Mouse (Mus musculus) T-helper 1 cell (primary cell): ENCODE results near the gene Wdr46.
"Not testable (repeated sequence)": the region's sequence is repeated elsewhere in the genome, so short reads cannot be mapped to it uniquely, and the experiment has no call there.

Source experiments
- in situ Hi-C: fragments of 300-600 bp; cut with MboI, MseI; formaldehyde crosslinking; loops from one replicate; pipeline ENCODE4 v1.15.1; 2025; ENCODE audit warnings: high pct_unique_total_duplicates

Wdr46 gene

DNA sequence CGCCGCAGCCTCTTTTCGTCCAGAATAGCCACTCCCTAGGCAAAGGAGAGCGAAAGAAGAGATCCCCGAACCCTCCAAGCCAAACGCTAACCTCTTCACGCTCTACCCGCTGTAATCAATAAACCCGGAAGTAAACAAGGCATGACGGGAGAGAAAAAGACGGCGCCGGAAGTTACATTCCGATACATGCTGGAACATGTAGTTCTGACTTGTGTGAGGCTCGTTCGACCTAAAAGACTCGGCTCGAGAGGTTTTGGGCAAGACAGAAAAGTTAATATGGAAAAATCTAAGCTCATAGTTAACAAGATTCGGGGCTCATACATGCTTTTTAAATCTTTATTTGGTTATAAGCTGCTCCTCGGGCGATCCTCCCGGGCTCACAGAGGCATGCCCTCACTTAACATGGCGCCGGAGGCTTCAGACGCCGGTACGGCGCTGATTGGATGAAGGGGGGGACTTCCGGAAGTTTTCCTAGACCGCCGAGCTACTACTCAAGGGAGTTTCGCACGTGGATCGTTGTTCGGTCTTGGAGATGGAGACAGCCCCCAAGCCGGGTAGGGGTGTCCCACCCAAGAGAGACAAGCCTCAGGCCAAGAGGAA lies at the start of gene Wdr46, which contains the start of gene Pfdn6:
Wdr46 (plus strand) TSS at position 455 of the 600 bp plus-strand sequence.
Pfdn6 (minus strand) TSS at position 138 of the 600 bp plus-strand sequence.
- in situ Hi-C loops = no loop called here

DNA sequence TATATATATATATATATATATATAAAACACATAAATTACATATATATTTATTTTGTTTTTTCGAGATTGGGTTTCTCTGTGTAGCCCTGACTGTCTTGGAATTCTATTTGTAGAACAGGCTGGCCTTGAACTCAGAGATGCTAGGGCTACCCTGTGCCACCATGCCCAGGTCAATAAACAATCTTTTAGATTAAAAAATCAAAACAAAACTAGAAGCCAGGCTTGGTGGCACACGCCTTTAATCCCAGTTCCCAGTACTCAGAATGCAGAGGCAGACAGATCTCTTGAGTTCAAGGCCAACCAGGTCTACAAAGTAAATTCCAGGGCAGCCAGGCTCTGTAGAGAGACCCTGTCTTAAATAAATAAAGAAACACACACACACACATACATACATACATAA lies 49.1 kb upstream of the Wdr46 start:
- in situ Hi-C loops = no loop called here

DNA sequence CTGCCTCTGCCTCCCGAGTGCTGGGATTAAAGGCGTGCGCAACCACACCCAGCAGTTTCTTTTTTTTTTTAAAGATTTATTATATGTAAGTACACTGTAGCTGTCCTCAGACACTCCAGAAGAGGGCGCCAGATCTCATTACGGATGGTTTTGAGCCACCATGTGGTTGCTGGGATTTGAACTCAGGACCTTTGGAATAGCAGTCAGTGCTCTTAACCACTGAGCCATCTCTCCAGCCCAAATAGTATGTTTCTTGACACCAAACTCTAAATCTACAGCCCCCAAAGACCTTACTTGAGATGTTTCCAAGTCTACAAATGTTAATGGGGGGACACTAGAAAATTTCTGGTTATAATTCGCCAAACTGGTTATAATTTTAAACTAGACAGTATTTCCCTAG lies 48.6 kb upstream of the Wdr46 start:
- in situ Hi-C loops = not testable (repeated sequence)

DNA sequence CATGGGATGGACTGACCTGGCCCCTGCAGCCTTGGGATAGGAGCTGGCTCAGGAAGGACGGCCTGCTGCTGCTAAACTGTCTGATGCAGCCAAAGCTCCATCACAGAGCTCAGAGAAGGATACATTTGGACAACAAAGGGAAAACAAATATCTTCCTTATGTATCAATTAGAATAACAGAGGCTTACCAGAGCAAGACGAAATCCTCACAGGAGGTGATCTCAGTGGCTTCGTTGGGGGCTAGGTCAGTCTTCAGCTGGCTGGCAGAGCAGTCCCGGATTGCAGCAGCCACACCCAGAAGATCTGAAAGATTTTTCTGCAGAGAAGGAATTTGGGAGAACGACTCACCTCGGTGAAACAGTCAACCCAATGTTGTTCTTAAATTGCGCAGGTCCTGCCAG lies 48.0 kb upstream of the Wdr46 start:
- in situ Hi-C loops = no loop called here

DNA sequence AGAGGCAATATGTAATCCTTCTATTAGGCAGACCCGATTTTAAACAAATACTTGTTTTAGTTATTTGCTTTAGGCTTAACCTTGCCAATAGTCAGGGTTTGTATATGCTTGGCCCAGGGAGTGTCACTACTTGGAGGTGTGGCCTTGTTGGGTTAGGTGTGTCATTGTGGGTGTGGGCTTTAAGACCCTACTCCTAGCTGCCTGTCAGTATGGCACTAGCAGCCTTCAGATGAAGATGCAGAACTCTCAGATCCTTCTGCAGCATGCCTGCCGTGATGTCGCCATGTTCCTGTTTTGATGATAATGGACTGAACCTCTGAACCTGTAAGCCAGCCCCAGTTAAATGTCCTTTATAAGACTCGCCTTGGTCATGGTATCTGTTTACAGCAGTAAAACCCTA lies 47.4 kb upstream of the Wdr46 start:
- in situ Hi-C loops = not testable (repeated sequence)

DNA sequence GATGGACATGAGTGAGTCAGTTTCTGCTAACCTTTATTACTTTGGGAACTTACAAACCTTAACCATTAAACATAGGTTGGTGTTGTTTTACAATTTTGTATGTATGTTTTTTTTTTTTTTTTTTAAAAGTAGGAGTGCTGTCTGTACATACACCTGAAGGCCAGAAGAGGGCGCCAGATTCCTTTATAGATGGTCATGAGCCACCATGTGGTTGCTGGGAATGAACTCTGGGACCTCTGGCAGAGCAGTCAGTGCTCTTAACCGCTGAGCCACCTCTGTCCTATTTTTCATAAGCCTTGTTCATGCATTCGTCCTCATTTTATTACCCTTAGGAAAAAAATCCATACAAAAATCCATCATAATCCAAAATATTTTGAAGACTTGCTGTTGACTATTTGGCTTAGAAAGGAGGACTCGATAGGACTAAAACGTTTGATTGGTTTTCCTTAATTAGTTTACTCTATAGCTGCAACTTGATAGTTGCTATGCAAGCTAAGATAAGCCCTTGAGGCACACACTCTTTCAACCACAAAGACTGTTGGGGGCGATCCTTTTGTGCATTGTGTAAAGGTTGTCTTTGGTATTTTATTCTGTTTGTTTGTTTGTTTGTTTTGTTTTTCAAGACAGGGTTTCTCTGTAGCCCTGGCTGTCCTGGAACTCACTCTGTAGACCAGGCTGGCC lies 43.2 kb upstream of the Wdr46 start:
- in situ Hi-C loops = no loop called here

DNA sequence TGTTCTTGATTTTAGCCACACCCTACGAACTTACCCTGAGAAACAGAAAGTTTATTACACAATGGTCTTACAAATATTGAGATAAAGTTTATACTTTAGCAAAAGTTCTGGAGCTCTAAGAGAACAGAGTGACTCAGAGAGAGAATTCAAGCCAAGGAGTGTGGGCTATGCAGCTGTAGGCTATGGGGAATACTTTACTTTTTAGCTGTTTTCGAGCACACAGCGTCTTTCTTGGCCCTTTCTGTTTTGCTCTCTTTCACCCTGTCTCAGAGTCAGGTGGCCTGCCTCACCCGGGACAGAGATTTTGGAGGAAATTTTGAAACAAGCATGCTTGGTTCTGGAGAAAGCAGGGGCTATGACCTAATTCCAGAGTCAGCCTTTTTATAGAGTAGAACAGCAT lies 42.3 kb upstream of the Wdr46 start:
- in situ Hi-C loops = not testable (repeated sequence)

DNA sequence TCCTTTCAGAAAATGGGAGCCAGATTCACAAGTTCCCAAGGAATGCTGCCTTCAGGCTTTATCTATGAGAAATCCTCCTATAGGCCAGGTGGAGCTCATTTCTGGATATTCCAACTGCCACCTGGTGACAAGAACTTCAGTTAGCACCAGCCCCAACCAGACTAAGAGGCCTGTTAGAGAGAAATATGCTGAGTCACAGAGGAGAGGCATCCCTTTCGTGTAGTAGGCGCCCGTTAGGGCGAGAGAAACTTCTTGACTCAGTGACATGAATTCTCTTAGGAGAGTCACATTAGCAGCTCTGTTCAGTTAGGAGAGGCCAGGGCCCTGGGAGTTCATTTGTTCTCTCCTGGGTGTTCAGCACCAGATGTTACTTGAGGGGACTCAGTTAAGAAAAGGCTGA lies 40.8 kb upstream of the Wdr46 start:
- in situ Hi-C loops = no loop called here

DNA sequence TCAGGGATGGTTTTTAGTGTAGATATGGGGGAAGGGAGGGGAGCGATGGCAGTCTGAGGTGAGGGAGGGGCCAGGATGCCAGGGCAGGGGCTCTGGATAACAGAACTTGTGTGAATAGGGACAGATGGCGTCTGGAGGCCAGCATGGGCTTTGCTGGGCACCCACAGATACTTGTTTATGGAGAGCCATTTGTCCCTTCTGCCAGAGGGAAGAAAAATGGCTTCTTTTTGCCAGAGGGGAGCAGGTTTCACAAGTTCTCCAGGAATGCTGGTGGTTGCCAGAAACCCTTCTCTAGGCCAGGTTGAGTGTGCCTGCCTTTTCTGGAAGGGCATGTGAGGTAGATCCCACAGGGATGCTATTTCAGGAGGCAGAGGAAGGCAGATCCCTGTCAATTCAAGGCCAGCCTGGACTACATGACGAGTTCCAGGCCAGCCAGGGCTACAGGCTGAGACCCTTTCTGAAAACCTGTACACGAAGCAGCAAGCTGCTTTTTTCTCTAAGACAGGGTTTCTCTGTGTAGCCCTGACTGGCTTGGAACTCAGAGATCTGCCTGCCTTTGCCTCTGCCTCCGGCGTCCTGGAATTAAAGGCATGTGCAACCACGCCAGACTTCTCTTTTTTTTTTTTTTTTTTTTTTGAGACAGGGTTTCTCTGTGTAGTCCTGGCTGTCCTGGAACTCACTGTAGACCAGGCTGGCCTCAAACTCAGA lies 40.0 kb upstream of the Wdr46 start:
- in situ Hi-C loops = no loop called here

DNA sequence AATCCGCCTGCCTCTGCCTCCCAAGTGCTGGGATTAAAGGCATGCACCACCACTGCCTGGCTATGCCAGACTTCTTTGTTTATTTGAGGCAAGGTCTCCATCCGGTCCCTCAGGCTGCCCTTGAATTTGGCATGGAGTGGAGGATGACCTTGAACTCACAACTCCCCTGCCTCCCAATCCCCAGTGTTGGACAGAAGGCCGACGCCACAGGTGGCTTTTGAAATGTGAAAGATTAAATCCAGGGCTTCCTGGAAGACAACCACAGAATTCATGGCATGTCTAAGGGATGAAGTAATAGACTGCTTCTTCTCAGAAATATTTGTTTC lies 39.5 kb upstream of the Wdr46 start:
- in situ Hi-C loops = no loop called here

DNA sequence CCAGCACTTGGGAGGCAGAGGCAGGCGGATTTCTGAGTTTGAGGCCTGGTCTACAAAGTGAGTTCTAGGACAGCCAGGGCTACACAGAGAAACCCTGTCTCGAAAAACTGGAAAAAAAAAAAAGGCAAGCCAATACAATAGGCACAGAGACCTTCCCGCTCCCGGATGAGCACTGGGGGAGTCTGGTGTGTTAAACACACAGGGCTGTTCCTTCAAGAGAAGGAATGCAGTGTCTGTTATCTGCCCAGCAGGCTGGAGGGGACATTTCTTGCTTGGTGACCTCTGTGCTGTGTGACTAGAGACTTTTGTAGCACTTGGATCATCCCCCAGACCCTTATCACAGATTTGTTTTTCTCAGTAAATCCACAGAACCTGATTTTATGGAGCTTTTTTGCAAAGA lies 38.8 kb upstream of the Wdr46 start:
- in situ Hi-C loops = no loop called here

DNA sequence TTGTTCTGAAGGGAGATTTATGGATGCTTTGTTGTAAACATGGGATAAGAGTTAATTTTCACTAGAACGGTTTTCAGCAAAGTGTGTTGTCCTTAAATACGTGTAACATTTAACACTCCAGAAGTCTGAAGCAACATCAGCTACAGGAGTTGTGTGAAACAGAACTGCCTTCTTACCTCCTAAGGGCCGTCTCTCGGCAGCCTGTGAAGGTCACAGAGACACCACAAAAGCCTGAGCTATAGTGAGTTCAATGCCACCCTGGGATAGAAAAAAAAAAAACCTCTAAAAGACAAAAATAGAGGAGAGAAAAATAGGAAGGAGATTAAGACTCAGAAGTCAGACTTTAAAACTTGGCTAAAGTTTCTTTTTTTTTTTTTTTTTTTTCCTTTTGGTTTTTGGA lies 38.4 kb upstream of the Wdr46 start:
- in situ Hi-C loops = no loop called here

DNA sequence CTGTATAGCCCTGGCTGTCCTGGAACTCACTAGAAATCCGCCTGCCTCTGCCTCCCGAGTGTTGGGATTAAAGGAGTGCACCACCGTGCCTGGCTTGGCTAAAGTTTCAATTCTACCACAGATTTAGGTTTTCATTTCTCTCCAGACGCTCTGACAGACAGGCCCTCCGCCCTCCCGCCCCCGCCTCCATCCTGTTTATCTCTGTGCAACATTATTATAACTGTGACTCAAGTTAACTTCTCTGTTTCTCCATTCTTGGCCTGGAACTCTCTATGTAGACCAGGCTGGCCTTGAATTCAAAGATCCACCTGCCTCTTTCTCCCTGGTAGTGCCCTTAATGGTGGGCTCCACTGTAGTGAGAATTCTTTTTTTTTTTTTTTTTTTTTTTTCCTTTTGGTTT lies 38.0 kb upstream of the Wdr46 start:
- in situ Hi-C loops = no loop called here

DNA sequence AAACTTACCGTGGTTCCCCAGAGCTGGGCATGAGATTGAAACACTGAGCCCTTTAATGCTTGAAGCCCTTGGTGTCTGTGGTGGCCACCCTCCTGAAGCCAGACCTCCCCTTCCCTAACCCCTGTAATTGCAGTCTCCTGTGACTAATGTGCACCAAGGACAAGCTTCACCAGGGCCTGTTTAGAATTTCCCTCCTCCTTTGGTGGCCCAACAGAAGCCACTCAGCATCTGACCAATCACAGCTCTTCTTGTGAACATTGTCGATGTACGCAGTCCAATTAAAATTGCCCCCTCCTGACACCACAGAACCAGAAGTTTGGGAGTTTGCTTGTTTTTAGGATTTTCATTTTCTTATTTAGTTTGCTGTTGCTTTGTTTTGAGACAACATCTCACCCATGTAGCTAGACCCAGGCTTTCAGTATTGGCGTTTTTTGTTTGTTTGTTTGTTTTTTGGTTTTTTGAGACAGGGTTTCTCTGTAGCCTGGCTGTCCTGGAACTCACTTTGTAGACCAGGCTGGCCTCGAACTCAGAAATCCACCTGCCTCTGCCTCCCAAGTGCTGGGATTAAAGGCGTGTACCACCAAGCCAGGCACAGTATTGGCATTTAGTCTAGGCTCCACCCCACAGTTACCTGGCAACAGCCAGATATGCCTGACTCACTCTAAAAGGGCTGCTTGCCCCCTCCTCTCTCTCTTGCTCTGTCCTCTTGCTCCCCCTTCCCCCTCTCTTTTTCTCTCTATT lies 36.4 kb upstream of the Wdr46 start:
- in situ Hi-C loops = not testable (repeated sequence)

DNA sequence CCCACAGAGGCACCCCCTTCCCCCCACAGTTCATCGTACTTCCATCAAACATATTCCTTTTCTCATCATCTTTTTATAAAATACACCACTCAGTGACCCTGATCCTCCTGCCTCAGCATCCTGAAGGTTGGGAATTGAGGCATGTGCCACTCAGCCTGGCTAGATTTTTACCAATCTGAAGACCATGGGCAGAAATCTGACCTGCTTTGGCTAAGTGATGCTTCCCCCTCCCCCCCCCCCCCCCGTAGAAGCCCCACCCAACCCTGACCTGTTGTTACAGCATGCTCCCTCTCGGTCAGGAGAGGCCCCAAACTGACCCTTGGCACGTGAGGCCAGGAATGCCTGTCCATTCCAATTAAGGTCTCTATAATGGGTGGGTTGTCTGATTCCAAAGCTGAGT lies 35.6 kb upstream of the Wdr46 start, which contains the start of gene Platr17:
Platr17 (plus strand) TSS at position 301 of the 400 bp plus-strand sequence.
- in situ Hi-C loops = not testable (repeated sequence)

DNA sequence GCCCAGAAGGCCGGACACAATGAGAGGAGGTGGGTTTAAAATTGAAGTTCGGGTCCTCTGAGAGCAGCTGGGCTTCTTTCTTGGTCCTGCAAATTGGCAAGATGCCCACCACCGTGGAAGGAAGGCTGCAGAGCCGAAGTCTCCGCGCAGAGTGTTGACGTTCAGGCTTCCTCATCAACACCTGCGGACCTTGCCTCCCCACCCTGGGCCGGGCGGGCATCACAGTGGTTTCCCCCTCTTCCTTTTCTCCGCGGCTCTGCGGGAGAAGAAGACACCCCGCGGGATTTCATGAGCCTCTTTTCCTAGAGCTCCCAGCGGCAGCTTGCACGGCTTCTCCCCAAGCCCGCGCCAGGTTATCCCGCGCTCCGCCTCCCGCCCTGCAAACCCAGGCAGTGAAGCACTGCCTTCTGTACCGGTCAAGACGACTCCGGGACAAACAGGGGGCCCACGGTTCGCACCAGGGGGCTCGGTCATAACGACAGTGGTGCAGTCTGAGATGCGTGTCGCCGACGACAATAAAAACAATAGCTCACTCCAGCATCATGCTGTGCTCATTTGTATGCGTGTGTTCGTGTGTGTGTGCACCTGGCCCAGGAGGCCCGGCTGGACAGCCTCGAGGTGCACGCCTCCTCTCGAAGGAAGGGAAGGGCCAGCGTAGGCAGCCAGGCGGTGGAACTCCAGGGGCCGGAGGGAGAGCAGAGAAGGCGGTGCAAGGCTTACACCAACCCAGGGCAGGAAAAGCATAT lies 32.0 kb upstream of the Wdr46 start:
- in situ Hi-C loops = no loop called here

DNA sequence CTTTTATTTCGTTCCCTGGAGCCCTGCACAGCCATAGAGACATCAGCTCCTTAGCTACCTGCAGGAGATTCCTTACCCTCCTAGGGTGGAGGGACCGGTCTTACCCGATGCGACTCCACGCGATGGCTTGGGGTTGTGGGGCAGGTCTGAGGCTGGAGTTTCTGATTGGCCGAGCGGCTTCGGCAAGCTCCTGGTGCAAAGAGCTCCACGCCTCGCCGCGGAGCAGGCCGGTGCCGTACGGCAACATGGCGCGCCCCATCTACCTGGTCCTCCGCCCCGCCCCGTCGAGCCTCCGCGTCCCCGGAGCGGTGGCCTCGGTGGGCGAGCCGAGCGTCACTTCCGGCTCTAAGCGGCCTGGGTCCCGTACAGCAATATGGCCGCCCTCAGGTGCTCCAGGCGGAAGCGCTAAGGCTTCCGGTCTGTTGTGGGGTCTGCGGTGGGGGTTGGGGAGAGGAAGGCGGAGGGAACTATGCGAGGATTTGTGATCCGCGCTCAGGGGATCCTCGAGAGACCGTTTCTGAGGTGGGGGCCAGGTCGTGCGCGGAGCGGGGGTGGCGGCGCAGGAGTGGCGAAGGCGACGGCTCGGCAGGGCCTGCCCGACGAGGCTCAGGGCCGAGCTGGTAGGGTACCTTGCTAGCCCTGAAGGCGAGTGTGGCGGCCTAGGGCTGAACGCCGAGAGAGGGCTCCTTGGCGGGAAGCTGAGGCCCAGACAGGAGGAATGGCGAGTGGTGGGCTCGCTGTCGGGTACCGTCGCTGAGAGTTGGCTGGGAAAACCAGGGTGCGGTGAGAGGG lies 31.2 kb upstream of the Wdr46 start, which contains the start of gene Daxx:
Daxx (plus strand) TSS at position 338 of the 792 bp plus-strand sequence.
- in situ Hi-C loops = no loop called here

DNA sequence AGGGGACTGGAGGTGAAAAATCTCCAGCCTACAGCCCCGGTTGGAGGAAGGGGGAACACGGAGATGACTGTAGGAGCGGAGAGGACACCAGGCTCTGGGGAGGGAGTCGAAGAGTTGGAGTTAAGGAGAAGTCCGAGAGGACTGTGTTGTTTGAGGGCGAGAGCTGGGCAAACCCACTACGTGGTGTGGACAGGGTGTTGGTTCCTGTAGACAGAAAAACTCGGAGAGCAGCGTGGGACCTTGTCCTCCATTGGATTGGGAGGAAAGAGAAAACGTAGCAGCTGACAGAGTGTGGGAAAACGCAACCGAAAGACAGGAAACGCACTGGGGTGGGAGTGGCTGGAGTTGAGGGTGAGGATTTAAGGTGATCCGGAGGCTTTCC lies 30.6 kb upstream of the Wdr46 start:
- in situ Hi-C loops = no loop called here

DNA sequence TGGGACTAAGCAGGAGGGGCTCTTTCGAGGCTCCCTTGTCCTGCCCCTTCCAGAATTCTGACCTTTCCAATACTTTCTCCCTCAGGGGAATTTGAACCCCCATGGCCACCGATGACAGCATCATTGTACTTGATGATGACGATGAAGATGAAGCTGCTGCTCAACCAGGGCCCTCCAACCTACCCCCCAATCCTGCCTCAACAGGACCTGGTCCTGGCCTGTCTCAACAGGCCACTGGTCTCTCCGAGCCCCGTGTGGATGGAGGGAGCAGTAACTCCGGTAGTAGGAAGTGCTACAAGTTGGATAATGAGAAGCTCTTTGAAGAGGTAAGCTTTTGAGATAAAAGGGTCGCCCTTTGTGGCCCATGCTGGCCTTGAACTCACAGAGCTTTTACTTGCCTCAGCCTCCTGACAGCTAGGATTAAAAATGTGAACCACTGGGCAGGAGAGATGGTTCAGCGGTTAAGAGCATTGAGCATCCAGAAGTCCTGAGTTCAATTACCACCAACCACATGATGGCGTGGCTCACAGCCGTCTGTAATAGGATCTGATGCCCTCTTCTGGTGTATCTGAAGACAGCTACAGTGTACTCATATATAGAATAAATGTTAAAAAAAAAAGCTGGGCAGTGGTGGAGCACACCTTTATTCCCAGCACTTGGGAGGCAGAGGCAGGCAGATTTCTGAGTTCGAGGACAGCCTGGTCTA lies 30.0 kb upstream of the Wdr46 start:
- in situ Hi-C loops = no loop called here
